Mouse (Mus musculus): Measurements from ENCODE around the gene Cpne7. TPM values are rescaled to one million over a fixed set of nuclear protein-coding genes. Genes with fewer than 3 reads are reported as not detected.

Gene Cpne7
- polyA plus RNA-seq, 1 experiment = 0.53 TPM

DNA sequence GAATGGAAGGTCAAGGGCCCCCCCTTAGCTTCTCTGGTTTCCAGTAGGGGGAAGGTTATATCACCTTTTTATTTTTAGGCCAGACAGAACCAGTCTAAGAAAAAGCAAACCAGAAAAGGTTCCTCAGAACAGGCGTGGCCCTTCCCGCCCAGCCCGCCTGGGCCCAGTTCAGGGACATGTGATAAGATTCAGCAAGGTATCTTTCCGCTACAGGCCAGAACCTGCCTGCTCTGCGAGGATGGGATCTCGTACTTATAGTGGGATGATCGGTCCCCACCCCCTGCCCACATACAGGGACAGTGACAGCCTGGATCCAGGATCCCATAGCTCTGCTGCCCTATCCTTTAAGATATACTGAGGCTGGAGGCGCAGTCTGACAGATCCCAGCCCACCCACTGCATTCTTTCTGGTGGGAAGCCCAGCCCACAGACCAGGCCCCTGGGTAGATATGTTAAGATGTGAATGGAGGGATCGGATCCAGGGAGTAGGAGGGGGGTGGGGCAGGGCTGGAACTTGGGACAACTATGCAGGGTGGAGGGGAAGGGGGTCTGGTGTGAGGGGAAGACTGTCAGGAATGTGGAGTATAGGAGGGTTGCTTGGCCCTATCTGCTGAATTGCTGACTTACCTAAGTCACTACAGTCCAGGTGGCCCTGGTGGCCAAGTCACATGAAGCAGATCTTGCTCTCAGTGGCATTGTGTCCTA lies 39.0 kb downstream of the Cpne7 start:
- no peak for DNase-seq (ENCODE audit: low read depth, low spot score)
- 57% methylated on average over 9 of the region's 9 CpGs for WGBS

DNA sequence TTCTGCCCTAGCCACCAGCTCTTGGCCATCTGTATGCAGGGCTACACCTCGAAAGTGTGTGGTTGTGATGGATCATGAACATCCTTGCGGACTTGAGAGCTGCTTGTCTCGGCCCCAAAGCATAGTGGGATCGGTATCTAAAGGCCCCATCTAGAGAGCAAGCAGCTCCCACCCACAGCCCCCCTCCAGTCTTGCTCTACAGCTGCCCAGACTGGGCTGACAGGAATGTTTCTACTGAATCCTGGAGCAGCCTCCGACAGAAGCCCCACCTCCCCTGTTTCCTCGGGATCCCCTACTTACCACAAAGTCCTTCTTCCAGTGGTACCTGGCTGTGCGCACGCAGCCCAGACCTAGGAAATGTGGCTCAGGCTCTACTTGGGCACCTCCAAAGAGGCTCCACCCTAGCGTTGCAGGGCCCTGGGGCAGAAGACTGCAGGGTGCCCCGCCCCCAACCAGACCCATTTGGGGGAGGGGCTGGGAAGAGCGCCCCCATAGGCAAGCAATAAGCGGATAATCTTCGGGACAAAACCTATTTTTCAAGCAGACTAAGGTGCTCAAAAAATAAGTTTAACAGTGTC lies 40.8 kb downstream of the Cpne7 start, which contains the start of gene Sult5a1:
Gene Sult5a1 (minus strand): TSS at position 428 of the 578 bp plus-strand sequence.
- 36% methylated on average over 13 of the region's 13 CpGs for WGBS

DNA sequence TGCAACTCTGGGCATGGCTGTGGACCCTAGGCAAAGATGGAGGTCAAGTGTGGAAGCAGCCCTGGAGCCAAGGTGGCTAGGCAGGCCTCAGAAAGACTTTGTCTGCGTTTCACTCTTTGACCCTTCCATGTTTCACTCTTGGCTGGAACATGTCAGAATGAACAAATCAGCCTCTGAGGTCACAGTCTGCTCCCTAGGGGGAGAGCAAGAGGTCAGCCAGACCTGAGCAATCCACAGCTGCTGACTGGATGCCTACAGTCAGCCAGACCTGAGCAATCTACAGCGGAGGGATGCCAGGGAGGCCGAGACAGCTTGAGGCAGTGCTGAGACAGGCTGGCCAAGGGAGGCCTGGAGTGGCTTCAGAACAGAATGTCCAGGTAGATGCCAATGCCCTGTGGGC lies 64.2 kb downstream of the Cpne7 start:
- 68% methylated on average over 3 of the region's 3 CpGs for WGBS
- no peak for DNase-seq (ENCODE audit: low read depth, low spot score)

More for the DNA sequence above, 40.8 kb downstream of the Cpne7 start, which contains the start of gene Sult5a1:
- no peak for DNase-seq (ENCODE audit: low read depth, low spot score)

Other genes with a start within 250 kb of the Cpne7 start
- gene Ankrd11, start 75.1 kb upstream of the Cpne7 start, polyA plus RNA-seq (2012; rRNA removed) = 30.1 and 48.1 TPM in 2 replicates
- gene Spg7, start 54.4 kb upstream of the Cpne7 start, polyA plus RNA-seq (2012; rRNA removed) = 70.5 and 105 TPM in 2 replicates
- 1,989 and 2,281 TPM in 2 replicates for gene Rpl13, start 15.0 kb upstream of the Cpne7 start, polyA plus RNA-seq (2012; rRNA removed)
- 0.99 and 1.2 TPM in 2 replicates for gene Sult5a1, start 40.9 kb downstream of the Cpne7 start, polyA plus RNA-seq (2012; rRNA removed)
- 627 and 877 TPM in 2 replicates for gene Dpep1, start 68.9 kb downstream of the Cpne7 start, polyA plus RNA-seq (2012; rRNA removed)
- 138 and 168 TPM in 2 replicates for gene Chmp1a, start 95.4 kb downstream of the Cpne7 start, polyA plus RNA-seq (2012; rRNA removed)
- 0.24 and 0.69 TPM in 2 replicates for gene Spata33, start 95.5 kb downstream of the Cpne7 start, polyA plus RNA-seq (2012; rRNA removed)
- 37.4 and 38.5 TPM in 2 replicates for gene Cdk10, start 107.5 kb downstream of the Cpne7 start, polyA plus RNA-seq (2012; rRNA removed)
- 7.8 and 9.0 TPM in 2 replicates for gene Spata2l, start 118.9 kb downstream of the Cpne7 start, polyA plus RNA-seq (2012; rRNA removed)
- 22.3 and 31.6 TPM in 2 replicates for gene Zfp276, start 136.8 kb downstream of the Cpne7 start, polyA plus RNA-seq (2012; rRNA removed)
- gene Vps9d1, start 137.0 kb downstream of the Cpne7 start, polyA plus RNA-seq (2012; rRNA removed) = 32.9 and 47.0 TPM in 2 replicates
- 18.0 and 35.6 TPM in 2 replicates for gene Fanca, start 201.2 kb downstream of the Cpne7 start, polyA plus RNA-seq (2012; rRNA removed)
- gene Spire2, start 215.3 kb downstream of the Cpne7 start, polyA plus RNA-seq (2012; rRNA removed) = 27.4 and 32.5 TPM in 2 replicates

Measured in large intestine, adult 2 months (tissue).